ENCODE assay signal across 15 mouse cellular contexts in genomic region chr14:29639266-29639665, GRCm38 (mm10).
DNase-seq lines count a peak whose midpoint lies in the region; ATAC-seq and TF ChIP-seq lines count a peak whose summit lies in the region.
"Had no signal": no experiment of that assay in that cellular context is flagged by ENCODE, and none has a peak within 500 bp of the region (broad histone marks: within the 10 kb centered on the region; RNA-seq: fewer than 3 reads in every experiment).

No protein-coding gene starts in this region.

- intact Hi-C loops in heart, postnatal 25 days (cut with DNase I) = no loop called here

- no peak for TF ChIP-seq CTCF in layer of hippocampus, adult 2 months (conservative IDR thresholded peaks at IDR 0.05)

- no peak for ATAC-seq in megakaryocyte-erythroid progenitor cell, adult 5-6 weeks (replicated peaks; ENCODE audit: low FRiP score, low TSS enrichment, poor library complexity, severe bottlenecking)

- DNase-seq in layer of hippocampus, adult 2 months (ENCODE audit: low spot score in 2 of 2) = no peak
- no peak for DNase-seq in layer of hippocampus, postnatal 36 days
- DNase-seq in brain, adult 2 months (ENCODE audit: low read depth, low spot score) = peak; percentile 92
- DNase-seq in brain, embryonic 18.5 days (ENCODE audit: low read depth, low spot score) = peak; percentile 8
- peak; percentile 91 for DNase-seq in cerebellum, postnatal 14 days
- DNase-seq in urinary bladder, adult 2 months (ENCODE audit: low spot score) = no peak
- no peak for DNase-seq in heart, postnatal 25 days (ENCODE audit: low spot score)
- DNase-seq: embryo, embryonic 11 days; spleen, adult 18-20 months; thymus, postnatal 4 days had no signal

- peak overlapping the region; percentile 14; the same call in 1 of the 2 replicates for H3K27ac ChIP-seq in layer of hippocampus, adult 2 months
- H3K27ac ChIP-seq: heart, embryonic 15.5 days; limb, embryonic 10.5 days; liver, embryonic 14.5 days had no signal

- H3K4me3 ChIP-seq in layer of hippocampus, adult 2 months = no peak overlapping the region
- H3K4me3 ChIP-seq: erythroblast, embryonic 14.5 days; heart, embryonic 15.5 days; limb, embryonic 10.5 days had no signal

Comparison
In these comparisons a context has a peak if more than half of its experiments do, and no peak if none do; other contexts are left out.
1. DNase-seq: peak in brain, adult 2 months (single experiment), brain, embryonic 18.5 days (single experiment) and cerebellum, postnatal 14 days (2 of 2); none in layer of hippocampus, adult 2 months (0 of 2), layer of hippocampus, postnatal 36 days (0 of 2), urinary bladder, adult 2 months (single experiment) and heart, postnatal 25 days (single experiment).